In the genomic region with DNA sequence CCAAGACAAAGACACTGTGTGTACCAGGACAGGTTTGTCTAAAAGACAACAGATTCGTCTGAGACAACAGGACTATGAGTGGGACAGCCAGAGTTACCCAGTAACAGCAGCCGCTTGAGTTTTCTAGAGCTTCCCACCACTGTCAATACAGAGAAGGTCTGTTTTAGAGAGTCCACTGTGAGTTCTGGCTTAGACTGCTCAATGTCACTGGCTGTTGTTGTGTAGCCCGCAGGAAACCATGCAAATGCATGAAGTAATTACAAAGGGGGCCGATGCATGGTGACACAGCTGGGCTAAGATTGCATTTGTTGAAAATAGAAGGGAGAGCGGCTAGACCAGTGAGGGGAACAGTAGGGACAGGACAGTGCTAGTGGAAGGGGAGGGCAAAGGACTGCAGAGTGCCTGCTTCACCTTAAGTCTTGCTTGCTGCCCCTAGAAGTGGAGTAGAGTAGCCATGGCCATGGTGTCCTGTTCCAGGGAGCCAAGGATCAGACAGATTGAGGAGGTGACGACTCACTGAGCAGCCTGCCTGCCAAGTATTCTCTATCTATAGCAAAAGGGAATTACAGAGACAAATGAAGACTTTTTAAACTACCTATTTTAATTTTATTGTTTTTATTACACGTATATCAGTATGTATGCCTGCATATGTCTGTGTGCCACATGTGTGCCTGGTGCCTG, we compare ENCODE assay signal across 12 mouse cellular contexts.
DNase-seq lines count a peak whose midpoint lies in the region; ATAC-seq and TF ChIP-seq lines count a peak whose summit lies in the region.
"Had no signal": no experiment of that assay in that cellular context is flagged by ENCODE, and none has a peak within 500 bp of the region (broad histone marks: within the 10 kb centered on the region; RNA-seq: fewer than 3 reads in every experiment).

No protein-coding gene starts in this region.

- no peaks in the 10 kb centered on the region for H3K36me3 ChIP-seq in lung, embryonic 15.5 days
- H3K36me3 ChIP-seq in hindbrain, embryonic 10.5 days: no peaks in the 10 kb centered on the region
- H3K36me3 ChIP-seq in midbrain, embryonic 13.5 days: no peaks in the 10 kb centered on the region
- H3K36me3 ChIP-seq in stomach, postnatal 0 days (ENCODE audit: control insufficient read depth, insufficient read depth, low read length): no peaks in the 10 kb centered on the region

- WGBS in lung, embryonic 15.5 days: 80% methylated on average over 7 of the region's 7 CpGs
- 86% methylated on average over 7 of the region's 7 CpGs for WGBS in lung, adult 2 months
- 48% methylated on average over 7 of the region's 7 CpGs for WGBS in hindbrain, embryonic 10.5 days
- 36% methylated on average over 7 of the region's 7 CpGs for WGBS in midbrain, embryonic 13.5 days
- 78% methylated on average over 7 of the region's 7 CpGs for WGBS in stomach, postnatal 0 days

- H3K4me3 ChIP-seq in lung, embryonic 15.5 days: no peak overlapping the region
- no peak overlapping the region for H3K4me3 ChIP-seq in lung, adult 2 months (replicated peaks; ENCODE audit: extremely low read depth, low read depth, low read length)
- no peak overlapping the region for H3K4me3 ChIP-seq in hindbrain, embryonic 10.5 days
- H3K4me3 ChIP-seq in midbrain, embryonic 13.5 days (replicated peaks): no peak overlapping the region
- no peak overlapping the region for H3K4me3 ChIP-seq in stomach, postnatal 0 days (ENCODE audit: low read depth, low read length)

- H3K4me1 ChIP-seq in lung, embryonic 15.5 days: no peaks in the 10 kb centered on the region
- H3K4me1 ChIP-seq in lung, adult 2 months (ENCODE audit: control insufficient read depth, insufficient read depth, low read length): no peaks in the 10 kb centered on the region; the same call in 1 of the 2 replicates
- peaks cover 19% of the 10 kb centered on the region for H3K4me1 ChIP-seq in hindbrain, embryonic 10.5 days (replicated peaks)
- peaks cover 33% of the 10 kb centered on the region for H3K4me1 ChIP-seq in midbrain, embryonic 13.5 days (replicated peaks)
- H3K4me1 ChIP-seq in stomach, postnatal 0 days (replicated peaks; ENCODE audit: control insufficient read depth, insufficient read depth): no peaks in the 10 kb centered on the region

- TF ChIP-seq CTCF in lung, adult 2 months (IDR thresholded peaks at IDR 0.05; ENCODE audit: insufficient read depth, low read length): no peak
- no peak for TF ChIP-seq CTCF in stomach, postnatal 0 days (IDR thresholded peaks at IDR 0.05; ENCODE audit: low read depth)

- no peak for TF ChIP-seq POLR2A in lung, adult 2 months (IDR thresholded peaks at IDR 0.05; ENCODE audit: borderline replicate concordance, extremely low read depth, low read depth, low read length)

- no peak overlapping the region for H3K4me2 ChIP-seq in lung, embryonic 15.5 days
- H3K4me2 ChIP-seq in midbrain, embryonic 13.5 days (replicated peaks): no peak overlapping the region
- no peak overlapping the region for H3K4me2 ChIP-seq in stomach, postnatal 0 days (replicated peaks; ENCODE audit: low read depth)

- TF ChIP-seq EP300 in stomach, postnatal 0 days (optimal IDR thresholded peaks at IDR 0.05): no peak

- H3K9me3 ChIP-seq in lung, embryonic 15.5 days: no peaks in the 10 kb centered on the region
- H3K9me3 ChIP-seq in hindbrain, embryonic 10.5 days: no peaks in the 10 kb centered on the region
- no peaks in the 10 kb centered on the region for H3K9me3 ChIP-seq in midbrain, embryonic 13.5 days
- no peaks in the 10 kb centered on the region for H3K9me3 ChIP-seq in stomach, postnatal 0 days (ENCODE audit: control insufficient read depth, low read length)

- ATAC-seq in lung, embryonic 15.5 days (ENCODE audit: borderline replicate concordance, extremely low read depth, low FRiP score, low TSS enrichment): peak; percentile 27; the same call in 1 of the 2 replicates
- peak; percentile 64 for ATAC-seq in midbrain, embryonic 13.5 days
- no peak for ATAC-seq in stomach, postnatal 0 days (ENCODE audit: low FRiP score, low TSS enrichment)
- ATAC-seq: intestine, embryonic 16.5 days; Patski had no signal

- no peaks in the 10 kb centered on the region for H3K27me3 ChIP-seq in lung, embryonic 15.5 days
- no peaks in the 10 kb centered on the region for H3K27me3 ChIP-seq in hindbrain, embryonic 10.5 days (ENCODE audit: insufficient read depth, poor library complexity, severe bottlenecking)
- no peaks in the 10 kb centered on the region for H3K27me3 ChIP-seq in midbrain, embryonic 13.5 days
- H3K27me3 ChIP-seq in stomach, postnatal 0 days (ENCODE audit: control insufficient read depth, insufficient read depth, low read length): no peaks in the 10 kb centered on the region
- H3K27me3 ChIP-seq: Patski had no signal

- no peak overlapping the region for H3K27ac ChIP-seq in lung, embryonic 15.5 days
- peak overlapping the region; percentile 74 for H3K27ac ChIP-seq in hindbrain, embryonic 10.5 days
- no peak overlapping the region for H3K27ac ChIP-seq in midbrain, embryonic 13.5 days
- H3K27ac ChIP-seq in stomach, postnatal 0 days (replicated peaks): no peak overlapping the region

- DNase-seq in lung, adult 2 months: no peak
- DNase-seq in hindbrain, embryonic 10.5 days (ENCODE audit: low spot score): peak; percentile 9
- DNase-seq in stomach, postnatal 0 days (ENCODE audit: low spot score): no peak
- DNase-seq in thymus, postnatal 0 days (ENCODE audit: low spot score): no peak
- DNase-seq in right cerebral cortex, postnatal 10 days (ENCODE audit: low spot score in 2 of 2): no peak
- DNase-seq: adrenal gland, adult 2 months; embryo, embryonic 11 days; right cerebral cortex, postnatal 14 days had no signal

- no peak overlapping the region for H3K9ac ChIP-seq in lung, embryonic 15.5 days
- H3K9ac ChIP-seq in midbrain, embryonic 13.5 days (replicated peaks): no peak overlapping the region
- no peak overlapping the region for H3K9ac ChIP-seq in stomach, postnatal 0 days (ENCODE audit: low read length)
